Mouse (Mus musculus) forebrain, postnatal 0 days (tissue): ENCODE measurements around the gene Nfyc. TPM values are rescaled to one million over a fixed set of nuclear protein-coding genes. Genes with fewer than 3 reads are reported as not detected.

ENCODE experiments used
- ATAC-seq: fragments of 200-750 bp; cut with Nextera tagmentation; 2 replicates; pipeline ENCODE4 v1.8.0; 2017; ENCODE audit warnings: mild to moderate bottlenecking, moderate library complexity
- DNase-seq: peaks from one replicate; pipeline ENCODE4 v3.0.0-alpha.2; 2015
- H3K27ac ChIP-seq: fragments of 300-500 bp; sonication (generic); 2 replicates; pipeline ENCODE4 v1.5.1; 2014; ENCODE audit warnings: low read depth, mild to moderate bottlenecking, antibody characterized with exemption, low read length, moderate library complexity, mixed read lengths
- H3K27me3 ChIP-seq: fragments of 300-500 bp; sonication (generic); 2 replicates; pipeline ENCODE4 v1.6.1; 2014; ENCODE audit warnings: mild to moderate bottlenecking, low read length, mixed read lengths; ENCODE audit not compliant: insufficient read depth
- H3K36me3 ChIP-seq: fragments of 300-500 bp; sonication (generic); 2 replicates; pipeline ENCODE4 v1.6.1; 2014; ENCODE audit warnings: mild to moderate bottlenecking, moderate library complexity; ENCODE audit not compliant: insufficient read depth
- H3K4me1 ChIP-seq: fragments of 300-500 bp; sonication (generic); 2 replicates; pipeline ENCODE4 v1.6.1; 2014; ENCODE audit warnings: antibody characterized with exemption; ENCODE audit not compliant: insufficient read depth
- H3K4me2 ChIP-seq: fragments of 300-500 bp; sonication (generic); 2 replicates; pipeline ENCODE4 v1.6.1; 2014; ENCODE audit warnings: low read depth, mild to moderate bottlenecking, moderate library complexity
- H3K4me3 ChIP-seq: fragments of 300-500 bp; sonication (generic); 2 replicates; pipeline ENCODE4 v1.5.1; 2014; ENCODE audit warnings: low read depth, low read length, mixed read lengths
- H3K9ac ChIP-seq: fragments of 300-500 bp; sonication (generic); 2 replicates; pipeline ENCODE4 v1.6.1; 2014; ENCODE audit warnings: mild to moderate bottlenecking
- H3K9me3 ChIP-seq: fragments of 300-500 bp; sonication (generic); 2 replicates; pipeline ENCODE4 v1.6.1; 2016; ENCODE audit warnings: low read length
- CTCF ChIP-seq: sonication (generic); IDR thresholded peaks from 2 replicates; pipeline ENCODE4 v1.5.1; 2016; ENCODE audit warnings: antibody characterized with exemption, control low read depth, low read depth
- WGBS: fragments of 180-500 bp; shearing (Covaris S2); extraction: QIAGEN DNeasy Blood & Tissue Kit; methylation state at CpG from one replicate; pipeline ENCODE4 v1.1.7; 2014; 5-methylcytosine and 5-hydroxymethylcytosine counted together
- polyA plus RNA-seq: library from polyadenylated mRNA; unstranded; fragments of >200 nt; fragmentation: Nextera tagmentation; extraction: Ambion mirVana; gene quantifications from 2 replicates; pipeline ENCODE4 v1.2.1, GENCODE M21; 2015
- total RNA-seq: library from RNA; depleted of rRNA; stranded (reverse); fragments of >200 nt; gene quantifications from 2 replicates; pipeline ENCODE4 v1.2.3, GENCODE M21; 2014

The Nfyc gene
- total and polyA plus RNA-seq, 2 experiments from 2014 or later = 72.7 to 74.6 TPM

GRCm38 (mm10) chr4:120800691-120801090 is 30.7 kb downstream of the Nfyc start:
- Histone ChIP-seq H3K4me3 (no peak overlapping the region), H3K4me2 (no peak overlapping the region), H3K9ac (no peak overlapping the region), H3K27ac (no peak overlapping the region), H3K9me3 (no peaks in the 10 kb centered on the region), H3K27me3 (no peaks in the 10 kb centered on the region), H3K36me3 (no peaks in the 10 kb centered on the region), H3K4me1 (no peaks in the 10 kb centered on the region)
- TF ChIP-seq CTCF = no peak
- 18% methylated on average over 3 of the region's 3 CpGs for WGBS
- DNase-seq (no peak), ATAC-seq (no peak)

GRCm38 (mm10) chr4:120799680-120800166 is 31.6 kb downstream of the Nfyc start:
- no peak for DNase-seq
- WGBS = 22% methylated on average over 2 of the region's 2 CpGs

GRCm38 (mm10) chr4:120797985-120798725 is 33.2 kb downstream of the Nfyc start:
- no peak overlapping the region for H3K9ac ChIP-seq
- no peaks in the 10 kb centered on the region for H3K27me3 ChIP-seq
- no peak for DNase-seq
- no peaks in the 10 kb centered on the region for H3K4me1 ChIP-seq
- TF ChIP-seq CTCF = no peak
- no peak overlapping the region for H3K4me3 ChIP-seq
- no peak for ATAC-seq
- no peak overlapping the region for H3K27ac ChIP-seq
- no peak overlapping the region for H3K4me2 ChIP-seq
- no peaks in the 10 kb centered on the region for H3K36me3 ChIP-seq
- WGBS = 94% methylated on average over 4 of the region's 5 CpGs
- no peaks in the 10 kb centered on the region for H3K9me3 ChIP-seq

More at GRCm38 (mm10) chr4:120799680-120800166, 31.6 kb downstream of the Nfyc start:
- Histone ChIP-seq H3K9ac (no peak overlapping the region), H3K4me1 (no peaks in the 10 kb centered on the region), H3K36me3 (no peaks in the 10 kb centered on the region), H3K27me3 (no peaks in the 10 kb centered on the region), H3K4me3 (no peak overlapping the region), H3K9me3 (no peaks in the 10 kb centered on the region), H3K4me2 (no peak overlapping the region), H3K27ac (no peak overlapping the region)
- no peak for TF ChIP-seq CTCF
- ATAC-seq = no peak

GRCm38 (mm10) chr4:120796687-120797086 is 34.7 kb downstream of the Nfyc start:
- no peaks in the 10 kb centered on the region for H3K4me1 ChIP-seq
- DNase-seq = no peak
- H3K4me2 ChIP-seq = no peak overlapping the region
- no peaks in the 10 kb centered on the region for H3K9me3 ChIP-seq
- H3K9ac ChIP-seq = no peak overlapping the region
- no peak for TF ChIP-seq CTCF
- ATAC-seq = no peak
- no peaks in the 10 kb centered on the region for H3K27me3 ChIP-seq
- H3K27ac ChIP-seq = no peak overlapping the region
- H3K36me3 ChIP-seq = no peaks in the 10 kb centered on the region
- no peak overlapping the region for H3K4me3 ChIP-seq
- WGBS = 90% methylated on average over 2 of the region's 2 CpGs

GRCm38 (mm10) chr4:120795646-120796045 is 35.7 kb downstream of the Nfyc start:
- Histone ChIP-seq H3K4me3 (no peak overlapping the region), H3K27me3 (no peaks in the 10 kb centered on the region)
- 90% methylated on average over 1 of the region's 1 CpGs for WGBS

GRCm38 (mm10) chr4:120792918-120793317 is 38.5 kb downstream of the Nfyc start:
- Histone ChIP-seq H3K9me3 (no peaks in the 10 kb centered on the region), H3K4me3 (no peak overlapping the region), H3K27ac (no peak overlapping the region), H3K9ac (no peak overlapping the region), H3K36me3 (peaks cover 12% of the 10 kb centered on the region; the same call in 1 of the 2 replicates), H3K27me3 (no peaks in the 10 kb centered on the region), H3K4me2 (no peak overlapping the region), H3K4me1 (no peaks in the 10 kb centered on the region)
- WGBS = 72% methylated on average over 2 of the region's 2 CpGs
- no peak for TF ChIP-seq CTCF
- ATAC-seq (no peak), DNase-seq (no peak)

More at GRCm38 (mm10) chr4:120795646-120796045, 35.7 kb downstream of the Nfyc start:
- no peak for ATAC-seq
- Histone ChIP-seq H3K36me3 (no peaks in the 10 kb centered on the region), H3K4me2 (no peak overlapping the region), H3K9me3 (no peaks in the 10 kb centered on the region), H3K27ac (no peak overlapping the region), H3K4me1 (no peaks in the 10 kb centered on the region), H3K9ac (no peak overlapping the region)
- no peak for DNase-seq
- no peak for TF ChIP-seq CTCF

- TF ChIP-seq CTCF = no peak
- H3K27ac ChIP-seq = no peak overlapping the region
- H3K27me3 ChIP-seq = no peaks in the 10 kb centered on the region
- H3K4me3 ChIP-seq = no peak overlapping the region
- H3K4me1 ChIP-seq = no peaks in the 10 kb centered on the region
- H3K9me3 ChIP-seq = no peaks in the 10 kb centered on the region
- H3K9ac ChIP-seq = no peak overlapping the region
- WGBS = 90% methylated on average over 4 of the region's 4 CpGs
- peaks cover 25% of the 10 kb centered on the region for H3K36me3 ChIP-seq
- DNase-seq (no peak), ATAC-seq (no peak)
- H3K4me2 ChIP-seq = no peak overlapping the region
Observed at GRCm38 (mm10) chr4:120790027-120790426, 41.3 kb downstream of the Nfyc start.
